Mouse (Mus musculus) liver, embryonic 15.5 days (tissue): ENCODE data around the gene Adamts20. TPM values are rescaled to one million over a fixed set of nuclear protein-coding genes. Genes with fewer than 3 reads are reported as not detected.
"Not testable (repeated sequence)": the region's sequence is repeated elsewhere in the genome, so short reads cannot be mapped to it uniquely, and the experiment has no call there.

Experiments
- ATAC-seq: fragments of 200-750 bp; cut with Nextera tagmentation; 2 replicates; pipeline ENCODE4 v1.8.0; 2017; ENCODE audit warnings: moderate number of reproducible peaks, mild to moderate bottlenecking, moderate library complexity; ENCODE audit not compliant: insufficient read depth
- H3K27ac ChIP-seq: fragments of 300-500 bp; sonication (generic); replicated peaks from 2 replicates; pipeline ENCODE4 v1.5.1; 2015; ENCODE audit warnings: mild to moderate bottlenecking, inconsistent platforms
- H3K27me3 ChIP-seq: fragments of 300-500 bp; sonication (generic); 2 replicates; pipeline ENCODE4 v1.6.1; 2015; ENCODE audit warnings: mild to moderate bottlenecking, inconsistent platforms
- H3K36me3 ChIP-seq: fragments of 300-500 bp; sonication (generic); replicated peaks from 2 replicates; pipeline ENCODE4 v1.6.1; 2015; ENCODE audit warnings: moderate library complexity, mild to moderate bottlenecking, inconsistent platforms
- H3K4me1 ChIP-seq: fragments of 300-500 bp; sonication (generic); replicated peaks from 2 replicates; pipeline ENCODE4 v1.6.1; 2015; ENCODE audit warnings: inconsistent platforms
- H3K4me2 ChIP-seq: fragments of 300-500 bp; sonication (generic); 2 replicates; pipeline ENCODE4 v1.6.1; 2015; ENCODE audit warnings: moderate library complexity, mild to moderate bottlenecking, inconsistent platforms
- H3K4me3 ChIP-seq: fragments of 300-500 bp; sonication (generic); replicated peaks from 2 replicates; pipeline ENCODE4 v1.5.1; 2015; ENCODE audit warnings: mild to moderate bottlenecking, inconsistent platforms
- H3K9ac ChIP-seq: fragments of 300-500 bp; sonication (generic); 2 replicates; pipeline ENCODE4 v1.6.1; 2015; ENCODE audit warnings: moderate library complexity, mild to moderate bottlenecking, inconsistent platforms
- H3K9me3 ChIP-seq: fragments of 300-500 bp; sonication (generic); replicated peaks from 2 replicates; pipeline ENCODE4 v1.6.1; 2016; ENCODE audit warnings: inconsistent platforms
- WGBS: fragments of 180-500 bp; shearing (Covaris S2); methylation state at CpG from one replicate; pipeline ENCODE4 v1.1.7; 2015; ENCODE audit warnings: mixed read lengths; ENCODE audit not compliant: insufficient replicate concordance; 5-methylcytosine and 5-hydroxymethylcytosine counted together
- polyA plus RNA-seq: library from polyadenylated mRNA; unstranded; fragments of >200 nt; fragmentation: Nextera tagmentation; extraction: Ambion mirVana; gene quantifications from 2 replicates; pipeline ENCODE4 v1.2.1, GENCODE M21; 2015

Adamts20 gene
- polyA plus RNA-seq, 1 experiment from 2014 or later: 0.06 TPM

- ATAC-seq: no peak
- Histone ChIP-seq H3K9me3 (no peaks in the 10 kb centered on the region), H3K9ac (no peak overlapping the region), H3K4me2 (no peak overlapping the region), H3K4me3 (no peak overlapping the region), H3K36me3 (no peaks in the 10 kb centered on the region), H3K4me1 (no peaks in the 10 kb centered on the region), H3K27ac (no peak overlapping the region), H3K27me3 (no peaks in the 10 kb centered on the region)
- 67% methylated on average over 18 of the region's 18 CpGs for WGBS
Measured at GRCm38 (mm10) chr15:94417216-94418155, 47.7 kb downstream of the Adamts20 start.

GRCm38 (mm10) chr15:94409832-94410231 lies 55.4 kb downstream of the Adamts20 start:
- WGBS: 70% methylated on average over 7 of the region's 7 CpGs
- Histone ChIP-seq H3K36me3 (no peaks in the 10 kb centered on the region), H3K9ac (no peak overlapping the region), H3K4me2 (no peak overlapping the region), H3K9me3 (no peaks in the 10 kb centered on the region), H3K4me1 (no peaks in the 10 kb centered on the region), H3K4me3 (no peak overlapping the region), H3K27me3 (peaks cover 16% of the 10 kb centered on the region; the same call in 1 of the 2 replicates), H3K27ac (no peak overlapping the region)
- ATAC-seq: no peak

GRCm38 (mm10) chr15:94406364-94406763 lies 58.9 kb downstream of the Adamts20 start:
- Histone ChIP-seq H3K9ac (no peak overlapping the region), H3K4me3 (no peak overlapping the region), H3K4me2 (no peak overlapping the region), H3K4me1 (no peaks in the 10 kb centered on the region; the same call in 1 of the 2 replicates), H3K27ac (no peak overlapping the region), H3K27me3 (peaks cover 51% of the 10 kb centered on the region), H3K9me3 (no peaks in the 10 kb centered on the region), H3K36me3 (no peaks in the 10 kb centered on the region)
- 23% methylated on average over 2 of the region's 2 CpGs for WGBS
- no peak for ATAC-seq

- Histone ChIP-seq H3K9ac (no peak overlapping the region), H3K36me3 (no peaks in the 10 kb centered on the region), H3K4me3 (peak overlapping the region; percentile 51), H3K4me2 (peak overlapping the region; percentile 77), H3K27me3 (peaks cover 51% of the 10 kb centered on the region), H3K4me1 (no peaks in the 10 kb centered on the region; the same call in 1 of the 2 replicates), H3K9me3 (no peaks in the 10 kb centered on the region), H3K27ac (no peak overlapping the region)
- ATAC-seq: peak; percentile 79
- under 1% methylated on average over 64 of the region's 65 CpGs for WGBS
Measured at GRCm38 (mm10) chr15:94404071-94404545, 61.1 kb downstream of the Adamts20 start.

- Histone ChIP-seq H3K27me3 (peaks cover 51% of the 10 kb centered on the region), H3K9me3 (no peaks in the 10 kb centered on the region), H3K9ac (no peak overlapping the region), H3K4me1 (no peaks in the 10 kb centered on the region; the same call in 1 of the 2 replicates), H3K27ac (no peak overlapping the region), H3K4me2 (peak overlapping the region; percentile 77), H3K36me3 (no peaks in the 10 kb centered on the region), H3K4me3 (peak overlapping the region; percentile 51)
- 2% methylated on average over 34 of the region's 34 CpGs for WGBS
- ATAC-seq: no peak
Measured at GRCm38 (mm10) chr15:94403461-94404070, 61.7 kb downstream of the Adamts20 start.

GRCm38 (mm10) chr15:94403018-94403417 lies 62.2 kb downstream of the Adamts20 start:
- no peak overlapping the region for H3K9ac ChIP-seq
- no peaks in the 10 kb centered on the region for H3K36me3 ChIP-seq
- H3K4me3 ChIP-seq: 0 out of 2 replicates have a peak overlapping the region, but pooled peaks have one; percentile 51
- no peak overlapping the region for H3K27ac ChIP-seq
- peak overlapping the region; percentile 77 for H3K4me2 ChIP-seq
- WGBS: 13% methylated on average over 15 of the region's 15 CpGs
- H3K9me3 ChIP-seq: no peaks in the 10 kb centered on the region
- no peak for ATAC-seq
- H3K4me1 ChIP-seq: no peaks in the 10 kb centered on the region; the same call in 1 of the 2 replicates
- H3K27me3 ChIP-seq: peaks cover 51% of the 10 kb centered on the region

- H3K36me3 ChIP-seq: no peaks in the 10 kb centered on the region
- H3K27ac ChIP-seq: no peak overlapping the region
- no peaks in the 10 kb centered on the region for H3K27me3 ChIP-seq
- no peak overlapping the region for H3K9ac ChIP-seq
- WGBS: 64% methylated on average over 7 of the region's 7 CpGs
- ATAC-seq: no peak
- H3K9me3 ChIP-seq: no peaks in the 10 kb centered on the region
- H3K4me3 ChIP-seq: no peak overlapping the region
- no peaks in the 10 kb centered on the region for H3K4me1 ChIP-seq
- H3K4me2 ChIP-seq: no peak overlapping the region
Measured at GRCm38 (mm10) chr15:94392737-94393136, 72.5 kb downstream of the Adamts20 start.

GRCm38 (mm10) chr15:94390127-94390526 lies 75.1 kb downstream of the Adamts20 start:
- not testable (repeated sequence) for H3K36me3 ChIP-seq, H3K4me2 ChIP-seq, ATAC-seq, H3K27ac ChIP-seq, H3K4me3 ChIP-seq, H3K9me3 ChIP-seq, H3K4me1 ChIP-seq, H3K27me3 ChIP-seq, H3K9ac ChIP-seq
- 48% methylated on average over 2 of the region's 2 CpGs for WGBS

GRCm38 (mm10) chr15:94379425-94379824 lies 85.8 kb downstream of the Adamts20 start:
- H3K27ac ChIP-seq: no peak overlapping the region
- no peak overlapping the region for H3K4me2 ChIP-seq
- H3K9me3 ChIP-seq: no peaks in the 10 kb centered on the region
- 76% methylated on average over 6 of the region's 9 CpGs for WGBS
- H3K27me3 ChIP-seq: no peaks in the 10 kb centered on the region
- no peak overlapping the region for H3K4me3 ChIP-seq
- no peak for ATAC-seq
- H3K9ac ChIP-seq: no peak overlapping the region
- no peaks in the 10 kb centered on the region for H3K4me1 ChIP-seq
- no peaks in the 10 kb centered on the region for H3K36me3 ChIP-seq

- H3K27me3 ChIP-seq: no peaks in the 10 kb centered on the region
- WGBS: 64% methylated on average over 7 of the region's 7 CpGs
- no peaks in the 10 kb centered on the region for H3K36me3 ChIP-seq
- no peaks in the 10 kb centered on the region for H3K4me1 ChIP-seq
- H3K9me3 ChIP-seq: no peaks in the 10 kb centered on the region
- H3K9ac ChIP-seq: no peak overlapping the region
- H3K27ac ChIP-seq: no peak overlapping the region
- no peak overlapping the region for H3K4me3 ChIP-seq
- no peak for ATAC-seq
- no peak overlapping the region for H3K4me2 ChIP-seq
Measured at GRCm38 (mm10) chr15:94372548-94372947, 92.7 kb downstream of the Adamts20 start.

GRCm38 (mm10) chr15:94349052-94349451 lies 116.2 kb downstream of the Adamts20 start:
- Histone ChIP-seq H3K4me2 (no peak overlapping the region), H3K9me3 (no peaks in the 10 kb centered on the region), H3K36me3 (no peaks in the 10 kb centered on the region), H3K27ac (no peak overlapping the region), H3K4me1 (no peaks in the 10 kb centered on the region), H3K27me3 (no peaks in the 10 kb centered on the region), H3K4me3 (no peak overlapping the region), H3K9ac (no peak overlapping the region)
- no peak for ATAC-seq
- 73% methylated on average over 18 of the region's 18 CpGs for WGBS
